Mouse (Mus musculus) ES-Bruce4 (cell line): ENCODE measurements around the gene Sec14l1.

Experiments
- CTCF ChIP-seq: IDR thresholded peaks from one replicate; pipeline ENCODE4 v1.8.1; 2011; ENCODE audit warnings: low read depth, low read length
- EP300 ChIP-seq: IDR thresholded peaks from 2 replicates; pipeline ENCODE4 v1.6.1; 2011; ENCODE audit warnings: low read depth, low read length; ENCODE audit not compliant: insufficient read depth
- POLR2A ChIP-seq: IDR thresholded peaks from one replicate; pipeline ENCODE4 v1.8.1; 2011; ENCODE audit warnings: low read length; ENCODE audit not compliant: insufficient read depth

DNA sequence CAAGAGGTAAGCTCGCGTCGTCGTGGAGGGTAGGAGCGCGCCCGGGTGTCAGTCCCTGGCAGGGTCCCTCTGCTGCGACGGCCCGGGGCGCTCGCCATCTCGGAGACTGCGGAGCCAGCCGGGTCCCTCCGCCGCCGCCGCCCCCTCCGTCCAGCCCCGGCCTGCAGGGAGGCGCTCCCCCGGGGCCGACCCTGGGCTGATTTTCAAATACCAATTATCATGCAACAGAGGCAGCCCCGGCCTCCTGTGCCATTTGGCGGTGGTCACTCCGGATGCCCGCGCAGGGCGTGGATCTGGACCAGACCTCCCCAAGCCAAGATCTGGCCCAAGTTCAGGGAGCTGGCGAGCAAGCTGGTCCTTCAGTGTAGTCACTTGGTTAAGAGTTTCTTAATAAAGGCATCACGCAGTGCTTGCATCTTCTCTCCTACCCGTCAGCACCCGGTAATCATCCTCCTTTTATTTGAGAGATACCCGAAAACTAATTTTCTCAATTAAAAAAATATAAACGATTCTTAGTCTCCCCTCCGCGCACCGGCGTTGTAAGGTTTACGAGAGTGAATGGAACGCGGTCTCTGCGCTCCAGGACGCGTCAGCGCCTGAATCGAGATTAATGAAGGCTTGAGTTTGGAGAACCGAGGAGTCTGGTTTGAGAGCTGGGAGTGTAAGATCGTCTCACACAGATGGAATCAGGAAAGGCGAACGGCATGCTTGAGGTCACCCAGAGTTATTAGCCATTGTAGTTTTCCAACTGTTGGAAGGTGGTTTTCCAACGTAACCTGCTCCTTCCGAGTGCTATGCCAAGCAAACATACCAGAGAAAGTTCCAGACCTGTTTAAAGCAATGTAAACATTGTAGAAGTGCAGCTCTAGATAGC lies 615 bp downstream of the Sec14l1 start:
- no peak for TF ChIP-seq POLR2A
- no peak for TF ChIP-seq CTCF
- TF ChIP-seq EP300: no peak
